Mouse (Mus musculus) testis, adult 2 months (tissue): ENCODE data around the gene Trpm8. TPM values are rescaled to one million over a fixed set of nuclear protein-coding genes. Genes with fewer than 3 reads are reported as not detected.
A peak's percentile ranks its signal among the peaks of the same experiment; 100 is the strongest.

ENCODE experiments used
- H3K27ac ChIP-seq: fragments of 200-500 bp; 2 replicates; pipeline ENCODE4 v1.5.1; 2012; ENCODE audit warnings: low read depth, low read length; ENCODE audit not compliant: control insufficient read depth, insufficient read depth
- H3K27me3 ChIP-seq: fragments of 200-500 bp; 2 replicates; pipeline ENCODE4 v1.6.1; 2012; ENCODE audit warnings: mild to moderate bottlenecking, low read length, moderate library complexity; ENCODE audit not compliant: control insufficient read depth, insufficient read depth
- H3K36me3 ChIP-seq: fragments of 200-500 bp; 2 replicates; pipeline ENCODE4 v1.6.1; 2012; ENCODE audit warnings: mild to moderate bottlenecking, low read length; ENCODE audit not compliant: control insufficient read depth, insufficient read depth
- H3K4me1 ChIP-seq: fragments of 200-500 bp; 2 replicates; pipeline ENCODE4 v1.6.1; 2012; ENCODE audit warnings: low read length; ENCODE audit not compliant: control insufficient read depth, insufficient read depth
- H3K4me3 ChIP-seq: fragments of 200-500 bp; 2 replicates; pipeline ENCODE4 v1.5.1; 2012; ENCODE audit warnings: low read depth, mild to moderate bottlenecking, low read length, moderate library complexity, mixed read lengths; ENCODE audit not compliant: control insufficient read depth
- CTCF ChIP-seq: fragments of 200-500 bp; IDR thresholded peaks from 2 replicates; pipeline ENCODE4 v1.5.1; 2012; ENCODE audit warnings: low read depth, mild to moderate bottlenecking, inconsistent platforms, low read length, moderate library complexity; ENCODE audit not compliant: control insufficient read depth, insufficient read depth, insufficient replicate concordance
- POLR2A ChIP-seq: fragments of 200-500 bp; IDR thresholded peaks from 2 replicates; pipeline ENCODE4 v1.6.1; 2012; ENCODE audit warnings: low read depth, mild to moderate bottlenecking, inconsistent platforms, low read length, moderate library complexity; ENCODE audit not compliant: control insufficient read depth
- polyA plus RNA-seq: library from polyadenylated mRNA; depleted of rRNA; stranded (reverse); fragments of >200 nt; gene quantifications from 2 replicates; pipeline ENCODE4 v1.2.3, GENCODE M21; 2012

The Trpm8 gene
- polyA plus RNA-seq, 1 experiment, result 4.7 TPM

GRCm38 (mm10) chr1:88355025-88355424 lies 77.6 kb downstream of the Trpm8 start:
- no peak overlapping the region for H3K4me3 ChIP-seq
- H3K27ac ChIP-seq, result no peak overlapping the region
- no peaks in the 10 kb centered on the region for H3K36me3 ChIP-seq
- no peaks in the 10 kb centered on the region for H3K27me3 ChIP-seq
- no peaks in the 10 kb centered on the region; the same call in 1 of the 2 replicates for H3K4me1 ChIP-seq
- TF ChIP-seq CTCF (no peak), POLR2A (no peak)

- H3K36me3 ChIP-seq, result no peaks in the 10 kb centered on the region
- no peaks in the 10 kb centered on the region; the same call in 1 of the 2 replicates for H3K4me1 ChIP-seq
- TF ChIP-seq POLR2A (no peak), CTCF (no peak)
- H3K27ac ChIP-seq, result no peak overlapping the region
- no peaks in the 10 kb centered on the region for H3K27me3 ChIP-seq
- H3K4me3 ChIP-seq, result no peak overlapping the region
Measured at GRCm38 (mm10) chr1:88355681-88356080, 78.2 kb downstream of the Trpm8 start.

GRCm38 (mm10) chr1:88356616-88357015 lies 79.2 kb downstream of the Trpm8 start:
- TF ChIP-seq POLR2A (no peak), CTCF (no peak)
- H3K36me3 ChIP-seq, result no peaks in the 10 kb centered on the region
- H3K4me3 ChIP-seq, result no peak overlapping the region
- H3K27me3 ChIP-seq, result no peaks in the 10 kb centered on the region
- no peak overlapping the region for H3K27ac ChIP-seq
- no peaks in the 10 kb centered on the region; the same call in 1 of the 2 replicates for H3K4me1 ChIP-seq

- Histone ChIP-seq H3K36me3 (no peaks in the 10 kb centered on the region), H3K4me3 (no peak overlapping the region), H3K4me1 (no peaks in the 10 kb centered on the region; the same call in 1 of the 2 replicates), H3K27ac (no peak overlapping the region), H3K27me3 (no peaks in the 10 kb centered on the region)
- TF ChIP-seq CTCF (peak; percentile 51; the same call in 1 of the 2 replicates), POLR2A (no peak)
Measured at GRCm38 (mm10) chr1:88357458-88358090, 80.1 kb downstream of the Trpm8 start.

GRCm38 (mm10) chr1:88358102-88358654 lies 80.7 kb downstream of the Trpm8 start:
- H3K4me1 ChIP-seq, result no peaks in the 10 kb centered on the region
- H3K27ac ChIP-seq, result no peak overlapping the region
- TF ChIP-seq POLR2A, result no peak
- TF ChIP-seq CTCF, result no peak
- no peaks in the 10 kb centered on the region for H3K27me3 ChIP-seq
- H3K36me3 ChIP-seq, result no peaks in the 10 kb centered on the region
- no peak overlapping the region for H3K4me3 ChIP-seq

- Histone ChIP-seq H3K36me3 (no peaks in the 10 kb centered on the region), H3K4me3 (no peak overlapping the region), H3K27ac (no peak overlapping the region), H3K27me3 (no peaks in the 10 kb centered on the region), H3K4me1 (no peaks in the 10 kb centered on the region)
- no peak for TF ChIP-seq CTCF
- no peak for TF ChIP-seq POLR2A
Measured at GRCm38 (mm10) chr1:88361085-88361484, 83.6 kb downstream of the Trpm8 start.

GRCm38 (mm10) chr1:88366881-88367644 lies 89.6 kb downstream of the Trpm8 start:
- H3K27me3 ChIP-seq, result no peaks in the 10 kb centered on the region
- no peak overlapping the region for H3K4me3 ChIP-seq
- H3K4me1 ChIP-seq, result no peaks in the 10 kb centered on the region
- no peak for TF ChIP-seq CTCF
- TF ChIP-seq POLR2A, result no peak
- no peaks in the 10 kb centered on the region for H3K36me3 ChIP-seq
- H3K27ac ChIP-seq, result no peak overlapping the region
